Mouse (Mus musculus): ENCODE results near the gene Lrwd1. TPM values are rescaled to one million over a fixed set of nuclear protein-coding genes. Genes with fewer than 3 reads are reported as not detected.
"Not testable (repeated sequence)": the region's sequence is repeated elsewhere in the genome, so short reads cannot be mapped to it uniquely, and the experiment has no call there.

The Lrwd1 gene
- polyA plus RNA-seq, 1 experiment from 2014 or later, result 34.1 TPM

DNA sequence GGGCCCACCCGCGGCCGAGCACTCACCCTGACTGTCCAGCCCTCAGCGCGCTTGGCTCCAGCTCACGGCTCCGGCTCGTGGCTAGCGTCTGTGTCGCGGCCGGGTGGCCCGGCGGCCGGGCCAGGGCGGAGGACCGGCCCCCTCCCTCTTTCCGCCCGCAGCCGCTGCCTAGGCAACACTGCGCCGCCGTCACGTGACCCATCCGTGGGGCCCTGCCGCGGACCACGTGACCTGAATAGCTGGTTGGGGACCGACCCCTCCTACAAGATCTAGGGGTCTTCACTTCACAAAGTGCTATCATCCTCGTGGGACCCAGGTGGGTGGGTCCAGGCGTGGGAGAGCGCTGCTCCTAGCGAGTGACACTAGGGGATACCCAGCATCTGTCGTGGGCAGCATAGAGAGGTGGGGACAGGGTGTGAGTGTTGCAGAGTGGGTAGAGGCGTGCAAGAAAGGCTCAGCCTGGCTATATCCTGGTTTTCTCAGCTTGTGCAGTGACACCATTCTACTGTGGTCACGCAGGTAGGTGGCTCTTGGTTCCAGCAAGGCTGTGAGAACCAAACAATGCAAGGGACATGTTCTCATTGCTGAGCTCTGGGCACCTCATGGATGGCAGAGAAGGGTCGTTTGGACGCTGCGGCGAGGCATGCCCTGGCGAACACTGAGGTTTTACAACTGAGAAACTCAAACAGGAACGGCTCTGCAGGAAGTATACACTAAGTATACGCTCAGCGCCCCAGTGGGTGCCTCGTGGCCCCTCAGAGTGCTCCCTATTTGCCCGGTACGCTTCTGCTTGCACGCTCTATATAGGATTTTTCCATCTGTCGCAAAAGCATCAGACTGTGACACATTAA lies 34.9 kb upstream of the Lrwd1 start, which contains the start of gene Orai2:
Gene Orai2, minus strand, starts transcription at position 202 of the 851 bp plus-strand sequence.
- peak; percentile 79 for ATAC-seq (ENCODE audit: insufficient read depth)
- Histone ChIP-seq H3K27me3 (no peaks in the 10 kb centered on the region), H3K9me3 (replicated peaks) (no peaks in the 10 kb centered on the region), H3K4me1 (replicated peaks) (peaks cover 35% of the 10 kb centered on the region), H3K36me3 (replicated peaks) (peaks cover 9% of the 10 kb centered on the region), H3K9ac (peak within 1 kb of the TSS; percentile 56), H3K27ac (replicated peaks) (peak within 1 kb of the TSS; percentile 77), H3K4me2 (peak within 1 kb of the TSS; percentile 92), H3K4me3 (replicated peaks) (peak within 1 kb of the TSS; percentile 65)
- WGBS (ENCODE audit: insufficient replicate concordance), result 2% methylated on average over 49 of the region's 49 CpGs

DNA sequence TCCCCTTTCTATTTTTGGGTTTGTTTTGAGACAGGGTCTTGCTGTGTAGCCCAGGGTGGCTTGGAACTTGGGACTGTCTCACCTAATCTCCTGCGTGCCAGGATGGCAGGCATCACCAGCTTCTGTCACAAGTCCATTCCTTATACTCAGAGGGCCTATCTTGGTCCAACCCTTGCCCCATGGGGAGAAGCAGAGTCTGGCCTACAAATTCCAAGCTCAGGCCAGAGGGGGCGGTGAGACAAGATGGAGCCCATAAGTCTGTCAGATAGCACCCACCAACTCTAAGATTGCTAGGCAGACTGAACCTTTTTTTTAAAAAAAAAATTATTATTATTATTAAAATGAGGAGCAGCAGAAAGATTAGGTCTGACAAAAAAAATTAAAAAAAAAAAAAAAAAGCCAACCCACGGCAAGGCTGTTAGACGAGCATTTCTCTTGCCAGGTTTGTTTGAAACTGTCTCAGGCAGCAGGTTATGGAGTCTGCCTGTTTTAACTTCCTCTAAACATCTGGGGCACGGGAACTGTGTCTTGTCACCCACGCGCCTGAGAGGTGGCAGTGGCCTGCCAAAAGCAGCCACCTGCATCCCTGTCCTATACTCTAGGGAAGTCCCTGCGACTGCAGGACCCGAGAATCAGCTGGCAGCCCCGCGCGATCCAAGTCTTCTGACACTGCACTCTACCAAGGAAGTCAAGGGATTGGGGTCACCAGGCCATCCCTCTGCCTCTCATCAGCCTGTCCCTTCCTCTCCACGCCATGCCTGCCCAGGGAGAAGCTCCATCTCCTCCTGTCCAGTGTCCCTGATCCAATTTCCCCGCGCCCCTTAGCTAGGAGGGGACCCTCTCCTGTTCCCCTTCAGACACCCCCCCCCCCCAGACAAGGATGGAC lies 34.0 kb upstream of the Lrwd1 start:
- ATAC-seq (ENCODE audit: insufficient read depth), result peak; percentile 26
- Histone ChIP-seq H3K4me2 (peak overlapping the region; percentile 92), H3K27ac (replicated peaks) (peak overlapping the region; percentile 77), H3K9me3 (replicated peaks) (no peaks in the 10 kb centered on the region), H3K36me3 (replicated peaks) (peaks cover 9% of the 10 kb centered on the region), H3K4me3 (replicated peaks) (peak overlapping the region; percentile 65), H3K4me1 (replicated peaks) (peaks cover 35% of the 10 kb centered on the region), H3K27me3 (no peaks in the 10 kb centered on the region), H3K9ac (peak overlapping the region; percentile 56; the same call in 1 of the 2 replicates)
- WGBS (ENCODE audit: insufficient replicate concordance), result 9% methylated on average over 15 of the region's 15 CpGs

- no peak overlapping the region for H3K27ac ChIP-seq (replicated peaks)
- no peak overlapping the region for H3K9ac ChIP-seq
- H3K36me3 ChIP-seq (replicated peaks), result peaks cover 9% of the 10 kb centered on the region
- H3K4me3 ChIP-seq (replicated peaks), result no peak overlapping the region
- peaks cover 26% of the 10 kb centered on the region for H3K4me1 ChIP-seq (replicated peaks)
- no peak for ATAC-seq (ENCODE audit: insufficient read depth)
- no peaks in the 10 kb centered on the region for H3K9me3 ChIP-seq (replicated peaks)
- H3K27me3 ChIP-seq, result no peaks in the 10 kb centered on the region
- WGBS (ENCODE audit: insufficient replicate concordance), result 86% methylated on average over 3 of the region's 3 CpGs
- H3K4me2 ChIP-seq, result no peak overlapping the region
These were observed 32.2 kb upstream of the Lrwd1 start for GRCm38 (mm10) chr5:136168071-136168470.

- Histone ChIP-seq H3K36me3 (replicated peaks) (peaks cover 9% of the 10 kb centered on the region), H3K27me3 (no peaks in the 10 kb centered on the region), H3K9me3 (replicated peaks) (no peaks in the 10 kb centered on the region), H3K9ac (no peak overlapping the region), H3K4me2 (no peak overlapping the region), H3K4me3 (replicated peaks) (no peak overlapping the region), H3K4me1 (replicated peaks) (peaks cover 26% of the 10 kb centered on the region), H3K27ac (replicated peaks) (no peak overlapping the region)
- 83% methylated on average over 4 of the region's 4 CpGs for WGBS (ENCODE audit: insufficient replicate concordance)
- ATAC-seq (ENCODE audit: insufficient read depth), result no peak
These were observed 31.4 kb upstream of the Lrwd1 start for GRCm38 (mm10) chr5:136167296-136167695.

GRCm38 (mm10) chr5:136165246-136165645 lies 29.4 kb upstream of the Lrwd1 start:
- WGBS (ENCODE audit: insufficient replicate concordance), result 70% methylated on average over 8 of the region's 8 CpGs
- peaks cover 9% of the 10 kb centered on the region for H3K4me1 ChIP-seq (replicated peaks)

DNA sequence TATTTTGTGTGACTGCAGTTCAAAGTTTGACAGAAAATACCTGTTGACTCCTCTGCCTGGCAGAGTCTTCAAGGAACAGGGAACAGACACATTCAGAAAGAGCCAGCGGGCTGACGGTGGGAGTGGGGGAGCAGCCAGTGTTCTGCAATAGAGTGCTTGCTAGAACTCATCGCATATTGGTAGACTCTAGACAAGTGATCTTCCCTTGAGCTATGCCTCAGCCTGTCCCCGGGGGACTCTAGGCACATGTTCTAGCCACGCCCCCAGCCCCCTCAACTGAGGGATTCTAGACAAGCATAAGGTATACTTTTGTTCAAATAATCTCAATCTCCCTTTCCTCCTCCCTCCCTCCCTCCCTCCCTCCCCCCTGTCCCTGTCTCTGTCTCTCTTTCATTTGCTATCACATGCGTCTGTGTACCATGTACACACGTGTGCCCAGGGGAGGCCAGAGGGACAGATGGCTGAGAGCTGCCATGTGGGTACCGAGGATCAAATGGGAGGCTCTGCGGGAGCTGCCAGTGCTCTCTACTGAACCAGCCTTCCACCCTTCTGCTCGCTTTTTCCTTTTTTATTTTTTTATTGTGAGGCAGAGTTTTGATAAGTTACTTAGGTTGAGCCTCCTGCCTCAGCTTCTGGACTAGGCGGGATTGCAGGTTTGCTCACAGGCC lies 28.1 kb upstream of the Lrwd1 start:
- no peak overlapping the region for H3K9ac ChIP-seq
- ATAC-seq (ENCODE audit: insufficient read depth), result no peak

More at GRCm38 (mm10) chr5:136165246-136165645, 29.4 kb upstream of the Lrwd1 start:
- Histone ChIP-seq H3K9me3 (replicated peaks) (no peaks in the 10 kb centered on the region), H3K9ac (no peak overlapping the region), H3K27me3 (no peaks in the 10 kb centered on the region), H3K27ac (replicated peaks) (no peak overlapping the region), H3K4me3 (replicated peaks) (no peak overlapping the region), H3K4me2 (no peak overlapping the region), H3K36me3 (replicated peaks) (peaks cover 13% of the 10 kb centered on the region)
- no peak for ATAC-seq (ENCODE audit: insufficient read depth)

GRCm38 (mm10) chr5:136160084-136160483 lies 24.2 kb upstream of the Lrwd1 start:
- WGBS (ENCODE audit: insufficient replicate concordance), result 86% methylated on average over 11 of the region's 12 CpGs
- not testable (repeated sequence) for H3K36me3 ChIP-seq (replicated peaks); ATAC-seq (ENCODE audit: insufficient read depth); H3K9ac ChIP-seq; H3K27ac ChIP-seq (replicated peaks); H3K27me3 ChIP-seq; H3K9me3 ChIP-seq (replicated peaks); H3K4me2 ChIP-seq; H3K4me1 ChIP-seq (replicated peaks); H3K4me3 ChIP-seq (replicated peaks)

More for the DNA sequence above, 28.1 kb upstream of the Lrwd1 start:
- 71% methylated on average over 11 of the region's 11 CpGs for WGBS (ENCODE audit: insufficient replicate concordance)
- H3K4me1 ChIP-seq (replicated peaks), result no peaks in the 10 kb centered on the region
- H3K36me3 ChIP-seq (replicated peaks), result peaks cover 14% of the 10 kb centered on the region
- no peak overlapping the region for H3K4me2 ChIP-seq
- no peaks in the 10 kb centered on the region for H3K9me3 ChIP-seq (replicated peaks)
- H3K27me3 ChIP-seq, result no peaks in the 10 kb centered on the region
- H3K27ac ChIP-seq (replicated peaks), result no peak overlapping the region
- no peak overlapping the region for H3K4me3 ChIP-seq (replicated peaks)

GRCm38 (mm10) chr5:136155399-136155798 lies 19.5 kb upstream of the Lrwd1 start:
- Histone ChIP-seq H3K27ac (replicated peaks) (no peak overlapping the region), H3K27me3 (no peaks in the 10 kb centered on the region), H3K9ac (no peak overlapping the region), H3K4me2 (no peak overlapping the region), H3K4me1 (replicated peaks) (no peaks in the 10 kb centered on the region), H3K36me3 (replicated peaks) (0 out of 2 replicates have a peak, but pooled peaks cover 3% of the 10 kb centered on the region), H3K9me3 (replicated peaks) (no peaks in the 10 kb centered on the region), H3K4me3 (replicated peaks) (no peak overlapping the region)
- ATAC-seq (ENCODE audit: insufficient read depth), result no peak
- WGBS (ENCODE audit: insufficient replicate concordance), result 84% methylated on average over 5 of the region's 5 CpGs

- H3K4me2 ChIP-seq, result no peak overlapping the region
- H3K27ac ChIP-seq (replicated peaks), result no peak overlapping the region
- H3K36me3 ChIP-seq (replicated peaks), result no peaks in the 10 kb centered on the region
- no peaks in the 10 kb centered on the region for H3K27me3 ChIP-seq
- WGBS (ENCODE audit: insufficient replicate concordance), result 68% methylated on average over 8 of the region's 8 CpGs
- no peak for ATAC-seq (ENCODE audit: insufficient read depth)
- no peak overlapping the region for H3K9ac ChIP-seq
- H3K9me3 ChIP-seq (replicated peaks), result no peaks in the 10 kb centered on the region
- H3K4me1 ChIP-seq (replicated peaks), result peaks cover 7% of the 10 kb centered on the region
- H3K4me3 ChIP-seq (replicated peaks), result no peak overlapping the region
These were observed 16.5 kb upstream of the Lrwd1 start for GRCm38 (mm10) chr5:136152365-136152764.

DNA sequence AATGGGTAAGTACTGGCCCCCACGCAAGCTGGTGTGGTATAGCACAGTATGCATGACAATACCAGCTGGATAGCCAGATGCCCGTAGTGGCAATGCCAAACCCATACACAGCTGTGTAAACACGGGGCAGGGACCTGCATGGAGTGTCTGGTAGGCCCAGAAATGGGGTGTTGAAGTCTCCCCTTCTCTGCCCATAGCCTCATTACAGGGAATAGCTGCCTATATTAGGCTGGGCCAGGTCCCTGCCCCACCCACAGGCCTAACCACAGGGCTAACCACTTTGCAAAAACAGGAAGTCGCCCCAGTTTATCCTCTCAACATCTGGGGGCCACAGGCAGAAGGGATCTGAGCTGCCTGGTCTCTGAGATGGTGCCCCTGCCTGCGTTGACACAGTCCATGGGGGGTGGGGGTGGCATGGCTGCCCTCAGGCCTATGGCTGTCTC lies 13.3 kb upstream of the Lrwd1 start:
- WGBS (ENCODE audit: insufficient replicate concordance), result 11% methylated on average over 5 of the region's 5 CpGs
- H3K9ac ChIP-seq; H3K4me3 ChIP-seq (replicated peaks); H3K9me3 ChIP-seq (replicated peaks); H3K36me3 ChIP-seq (replicated peaks); H3K27me3 ChIP-seq; H3K4me2 ChIP-seq: not testable (repeated sequence)
- ATAC-seq (ENCODE audit: insufficient read depth), result peak; percentile 61
- Histone ChIP-seq H3K27ac (replicated peaks) (0 out of 2 replicates have a peak overlapping the region, but pooled peaks have one; percentile 24), H3K4me1 (replicated peaks) (peaks cover 19% of the 10 kb centered on the region)
